Comparison of ENCODE assay signal across 8 mouse cellular contexts in the genomic region with DNA sequence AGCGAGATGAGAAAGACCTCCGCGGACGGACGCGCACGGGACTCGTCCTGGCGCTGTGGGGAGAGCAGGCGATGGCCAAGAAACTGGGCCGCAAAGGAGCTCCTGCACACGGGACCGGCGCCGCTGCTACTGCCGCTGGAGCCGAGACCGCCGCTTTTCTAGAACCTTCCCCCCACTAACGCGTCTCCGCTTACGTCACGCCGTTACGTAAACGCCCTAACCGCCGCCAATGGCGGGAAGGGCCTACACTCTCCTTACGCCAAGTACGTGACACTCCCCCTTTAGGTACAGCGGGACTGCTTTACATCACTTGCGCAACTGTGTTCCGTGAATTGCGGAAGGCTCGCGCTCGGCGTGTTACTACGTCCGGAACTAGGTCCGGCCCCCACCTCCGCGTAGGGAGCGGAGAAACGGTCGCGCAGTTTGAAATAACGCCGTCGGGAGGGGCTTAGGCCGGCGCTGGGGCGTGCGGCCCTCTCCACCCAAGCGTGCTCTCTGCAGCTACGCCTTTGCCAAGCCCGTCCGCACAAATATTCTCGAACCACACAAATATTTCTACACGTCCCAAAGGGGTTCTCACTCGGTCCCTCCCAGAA. TPM values are rescaled to one million over a fixed set of nuclear protein-coding genes. Genes with fewer than 3 reads are reported as not detected.
DNase-seq lines count a peak whose midpoint lies in the region; ATAC-seq and TF ChIP-seq lines count a peak whose summit lies in the region.

A gene (minus strand): TSS at position 180 of the 596 bp plus-strand sequence.

- TF ChIP-seq RAD21 in CH12.LX (IDR thresholded peaks at IDR 0.05; ENCODE audit: low read depth, low read length): no peak

- peaks cover 19 to 48% of the 10 kb centered on the region in 2 experiments for H3K36me3 ChIP-seq in CH12.LX (replicated peaks in 1 of 2; ENCODE audit: control insufficient read depth in 1 of 2, insufficient read depth in 1 of 2, low read length in 1 of 2)
- peaks cover 12% of the 10 kb centered on the region for H3K36me3 ChIP-seq in forebrain, embryonic 11.5 days (ENCODE audit: control insufficient read depth, insufficient read depth, low read length)
- peaks cover 30% of the 10 kb centered on the region for H3K36me3 ChIP-seq in heart, embryonic 16.5 days (ENCODE audit: control insufficient read depth, insufficient read depth)
- peaks cover 53% of the 10 kb centered on the region for H3K36me3 ChIP-seq in liver, embryonic 15.5 days (replicated peaks)
- H3K36me3 ChIP-seq in neural tube, embryonic 12.5 days: peaks cover 28% of the 10 kb centered on the region

- under 1% methylated on average over 63 of the region's 63 CpGs for WGBS in forebrain, embryonic 11.5 days
- under 1% methylated on average over 63 of the region's 63 CpGs for WGBS in heart, embryonic 16.5 days
- WGBS in liver, embryonic 15.5 days (ENCODE audit: insufficient replicate concordance): under 1% methylated on average over 63 of the region's 63 CpGs
- WGBS in neural tube, embryonic 12.5 days: under 1% methylated on average over 63 of the region's 63 CpGs

- H3K79me2 ChIP-seq in CH12.LX (replicated peaks; ENCODE audit: control insufficient read depth, extremely low read depth, insufficient read depth, poor library complexity, severe bottlenecking): peaks cover 75% of the 10 kb centered on the region

- peak within 1 kb of the TSS; percentile 71 to 99 (median 94) for H3K4me3 ChIP-seq in CH12.LX (replicated peaks in 1 of 3; ENCODE audit: low read depth in 2 of 3, low read length in 2 of 3, poor library complexity in 1 of 3)
- H3K4me3 ChIP-seq in forebrain, embryonic 11.5 days (ENCODE audit: low read depth, low read length): peak within 1 kb of the TSS; percentile 96
- peak within 1 kb of the TSS; percentile 80 for H3K4me3 ChIP-seq in heart, embryonic 16.5 days (ENCODE audit: low read length)
- H3K4me3 ChIP-seq in liver, embryonic 15.5 days (replicated peaks): peak within 1 kb of the TSS; percentile 98
- peak within 1 kb of the TSS; percentile 91 for H3K4me3 ChIP-seq in neural tube, embryonic 12.5 days

- in situ Hi-C loops in CH12.LX (cut with MboI; ENCODE audit: low pct_ligation_motif_present, low pct_unique_long_range_greater_than_20kb, low sequenced_read_pairs): no loop called here

- no peak within 1 kb of the TSS for H3K4me2 ChIP-seq in CH12.LX (ENCODE audit: insufficient read depth, low read depth, poor library complexity, severe bottlenecking)
- peak within 1 kb of the TSS; percentile 48 for H3K4me2 ChIP-seq in forebrain, embryonic 11.5 days (ENCODE audit: low read depth, low read length, severe bottlenecking)
- peak within 1 kb of the TSS; percentile 59 for H3K4me2 ChIP-seq in heart, embryonic 16.5 days (ENCODE audit: low read depth, low read length)
- H3K4me2 ChIP-seq in liver, embryonic 15.5 days: peak within 1 kb of the TSS; percentile 72
- peak within 1 kb of the TSS; percentile 64 for H3K4me2 ChIP-seq in neural tube, embryonic 12.5 days (replicated peaks)

- no peaks in the 10 kb centered on the region for H3K27me3 ChIP-seq in CH12.LX (replicated peaks)
- no peaks in the 10 kb centered on the region for H3K27me3 ChIP-seq in forebrain, embryonic 11.5 days (ENCODE audit: control insufficient read depth, insufficient read depth, low read length)
- H3K27me3 ChIP-seq in heart, embryonic 16.5 days (ENCODE audit: control insufficient read depth, insufficient read depth, low read length): no peaks in the 10 kb centered on the region
- H3K27me3 ChIP-seq in liver, embryonic 15.5 days: no peaks in the 10 kb centered on the region
- H3K27me3 ChIP-seq in neural tube, embryonic 12.5 days (replicated peaks): no peaks in the 10 kb centered on the region

- TF ChIP-seq EP300 in CH12.LX (IDR thresholded peaks at IDR 0.05; ENCODE audit: low read length): no peak

- peak; percentile 98 for DNase-seq in CH12.LX (ENCODE audit: extremely low read depth)
- peak; percentile 98 for DNase-seq in c-Kit-positive CD71-positive TER-119-negative erythroid progenitor cells, embryonic 14.5 days (ENCODE audit: low read depth)
- peak; percentile 99 for DNase-seq in forebrain, embryonic 11.5 days (ENCODE audit: low spot score)
- DNase-seq in kidney, postnatal 36 days: peak; percentile 97 to 98
- peak; percentile 99 for DNase-seq in telencephalon, adult 2 months (ENCODE audit: low read depth, low spot score)

- peak; percentile 91 for ATAC-seq in forebrain, embryonic 11.5 days (replicated peaks; ENCODE audit: low FRiP score)
- ATAC-seq in heart, embryonic 16.5 days (replicated peaks; ENCODE audit: extremely low read depth, insufficient read depth, low FRiP score): peak; percentile 84
- peak; percentile 91 for ATAC-seq in liver, embryonic 15.5 days (ENCODE audit: insufficient read depth)
- peak; percentile 88 for ATAC-seq in neural tube, embryonic 12.5 days (ENCODE audit: low FRiP score, low read depth)

- no peak for TF ChIP-seq CTCF in CH12.LX (conservative IDR thresholded peaks at IDR 0.05 in 1 of 2, IDR thresholded peaks at IDR 0.05 in 1 of 2; ENCODE audit: low read depth in 2 of 2, low read length in 2 of 2)

- dilution Hi-C loops in CH12.LX (cut with MboI; ENCODE audit: extremely low pct_ligation_motif_present, extremely low pct_unique_long_range_greater_than_20kb, low sequenced_read_pairs): no loop called here

- TF ChIP-seq POLR2A in CH12.LX (IDR thresholded peaks at IDR 0.05; ENCODE audit: low read depth, low read length): peak; percentile 95

- H3K27ac ChIP-seq in CH12.LX (ENCODE audit: insufficient read depth, low read depth): peak within 1 kb of the TSS; percentile 99
- peak within 1 kb of the TSS; percentile 100 for H3K27ac ChIP-seq in forebrain, embryonic 11.5 days (ENCODE audit: low read depth, low read length)
- peak within 1 kb of the TSS; percentile 99 for H3K27ac ChIP-seq in heart, embryonic 16.5 days (ENCODE audit: low read length)
- H3K27ac ChIP-seq in liver, embryonic 15.5 days (replicated peaks): peak within 1 kb of the TSS; percentile 99
- H3K27ac ChIP-seq in neural tube, embryonic 12.5 days: peak within 1 kb of the TSS; percentile 100

- peaks cover 2 to 39% of the 10 kb centered on the region in 2 experiments; a peak in 3 of 4 replicates for H3K4me1 ChIP-seq in CH12.LX (ENCODE audit: control insufficient read depth in 1 of 2, insufficient read depth in 2 of 2)
- H3K4me1 ChIP-seq in forebrain, embryonic 11.5 days (replicated peaks; ENCODE audit: control insufficient read depth, insufficient read depth, low read length): peaks cover 7% of the 10 kb centered on the region; the same call in 1 of the 2 replicates
- peaks cover 34% of the 10 kb centered on the region for H3K4me1 ChIP-seq in heart, embryonic 16.5 days (ENCODE audit: control insufficient read depth, insufficient read depth, low read length)
- peaks cover 44% of the 10 kb centered on the region for H3K4me1 ChIP-seq in liver, embryonic 15.5 days (replicated peaks)
- peaks cover 26% of the 10 kb centered on the region for H3K4me1 ChIP-seq in neural tube, embryonic 12.5 days

- peak within 1 kb of the TSS; percentile 100 for H3K9ac ChIP-seq in CH12.LX (ENCODE audit: insufficient read depth, low read depth)
- peak within 1 kb of the TSS; percentile 100 for H3K9ac ChIP-seq in forebrain, embryonic 11.5 days (ENCODE audit: low read length)
- peak within 1 kb of the TSS; percentile 99 for H3K9ac ChIP-seq in heart, embryonic 16.5 days (ENCODE audit: low read length)
- H3K9ac ChIP-seq in liver, embryonic 15.5 days: peak within 1 kb of the TSS; percentile 99
- H3K9ac ChIP-seq in neural tube, embryonic 12.5 days: peak within 1 kb of the TSS; percentile 99

- H3K9me3 ChIP-seq in CH12.LX (replicated peaks; ENCODE audit: low read length): no peaks in the 10 kb centered on the region
- no peaks in the 10 kb centered on the region for H3K9me3 ChIP-seq in forebrain, embryonic 11.5 days (ENCODE audit: control insufficient read depth, low read length)
- no peaks in the 10 kb centered on the region for H3K9me3 ChIP-seq in heart, embryonic 16.5 days (replicated peaks; ENCODE audit: control insufficient read depth, low read length)
- H3K9me3 ChIP-seq in liver, embryonic 15.5 days (replicated peaks): no peaks in the 10 kb centered on the region
- H3K9me3 ChIP-seq in neural tube, embryonic 12.5 days: no peaks in the 10 kb centered on the region

TF ChIP-seq in CH12.LX, 34 proteins besides CTCF, POLR2A, EP300 and RAD21:
- TF ChIP-seq ETS1 (conservative IDR thresholded peaks at IDR 0.05; ENCODE audit: low read depth, low read length) (no peak), GABPA (IDR thresholded peaks at IDR 0.05; ENCODE audit: insufficient replicate concordance, low read depth, low read length) (no peak), SMC3 (IDR thresholded peaks at IDR 0.05; ENCODE audit: low read depth, low read length) (no peak), TBP (conservative IDR thresholded peaks at IDR 0.05; ENCODE audit: low read depth, low read length) (peak; percentile 96)

RNA-seq across cellular contexts. Expression of the gene that starts here (rescaled TPM):
- total RNA-seq in CH12.LX (2012; rRNA removed) (500 and 668 TPM in 2 replicates), CH12.LX (2014; rRNA removed) (710 and 855 TPM in 2 replicates)
- 1,854 and 1,994 TPM in 2 replicates for polyA plus RNA-seq in CH12.LX (2012; ENCODE audit: insufficient read length, low read depth)
- 1,728 and 1,808 TPM in 2 replicates for polyA plus RNA-seq in forebrain, embryonic 11.5 days (2014; fragmentation: Nextera tagmentation; extraction: Ambion mirVana)
- polyA plus RNA-seq in heart, embryonic 16.5 days (2015; fragmentation: Nextera tagmentation; extraction: Ambion mirVana): 1,190 and 1,295 TPM in 2 replicates
- polyA plus RNA-seq in liver, embryonic 15.5 days (2015; fragmentation: Nextera tagmentation; extraction: Ambion mirVana): 752 and 787 TPM in 2 replicates
- polyA plus RNA-seq in neural tube, embryonic 12.5 days (2016; fragmentation: Nextera tagmentation; extraction: Ambion mirVana): 2,094 and 2,188 TPM in 2 replicates

Comparison
In these comparisons a context has a peak if more than half of its experiments do, and no peak if none do; other contexts are left out.
1. Peak in every context shown above with its lines: DNase-seq, ATAC-seq, H3K4me3 ChIP-seq and H3K27ac ChIP-seq.